8 mouse cellular contexts compared by ENCODE assay signal in genomic region chr16:87405001-87405400, GRCm38 (mm10). TPM values are rescaled to one million over a fixed set of nuclear protein-coding genes. Genes with fewer than 3 reads are reported as not detected.
DNase-seq lines count a peak whose midpoint lies in the region; ATAC-seq and TF ChIP-seq lines count a peak whose summit lies in the region.

No protein-coding gene starts in this region.

- H3K36me3 ChIP-seq in thymus, adult 2 months (ENCODE audit: control insufficient read depth, insufficient read depth, low read length): peaks cover 90% of the 10 kb centered on the region
- H3K36me3 ChIP-seq in liver, embryonic 12.5 days: peaks cover 92% of the 10 kb centered on the region
- peaks cover 85% of the 10 kb centered on the region for H3K36me3 ChIP-seq in midbrain, embryonic 14.5 days (ENCODE audit: control insufficient read depth, insufficient read depth, low read length)

- H3K4me1 ChIP-seq in thymus, adult 2 months (replicated peaks; ENCODE audit: control insufficient read depth, insufficient read depth, low read length): no peaks in the 10 kb centered on the region
- H3K4me1 ChIP-seq in liver, embryonic 12.5 days: no peaks in the 10 kb centered on the region
- no peaks in the 10 kb centered on the region for H3K4me1 ChIP-seq in midbrain, embryonic 14.5 days (ENCODE audit: control insufficient read depth, insufficient read depth, low read length)

- H3K9me3 ChIP-seq in liver, embryonic 12.5 days (replicated peaks): no peaks in the 10 kb centered on the region
- no peaks in the 10 kb centered on the region for H3K9me3 ChIP-seq in midbrain, embryonic 14.5 days (ENCODE audit: control insufficient read depth, low read length)

- 96% methylated on average over 3 of the region's 3 CpGs for WGBS in thymus, adult 2 months
- WGBS in liver, embryonic 12.5 days (ENCODE audit: insufficient replicate concordance): 77% methylated on average over 3 of the region's 3 CpGs
- 85% methylated on average over 3 of the region's 3 CpGs for WGBS in midbrain, embryonic 14.5 days

- H3K4me3 ChIP-seq in thymus, adult 2 months (ENCODE audit: control insufficient read depth, insufficient read depth, low read length): no peak overlapping the region
- no peak overlapping the region for H3K4me3 ChIP-seq in liver, embryonic 12.5 days
- no peak overlapping the region for H3K4me3 ChIP-seq in midbrain, embryonic 14.5 days (replicated peaks; ENCODE audit: low read depth, low read length)

- TF ChIP-seq POLR2A in thymus, adult 2 months (IDR thresholded peaks at IDR 0.05; ENCODE audit: control insufficient read depth, extremely low read depth, insufficient read depth, low read length, poor library complexity): no peak

- ATAC-seq in liver, embryonic 12.5 days: peak; percentile 82
- no peak for ATAC-seq in midbrain, embryonic 14.5 days (ENCODE audit: low FRiP score, low TSS enrichment)

- H3K4me2 ChIP-seq in liver, embryonic 12.5 days: no peak overlapping the region
- H3K4me2 ChIP-seq in midbrain, embryonic 14.5 days (ENCODE audit: low read length): no peak overlapping the region

- DNase-seq in thymus, adult 2 months: peak; percentile 15
- no peak for DNase-seq in thymus, postnatal 10 days (ENCODE audit: low spot score in 2 of 2)
- DNase-seq in c-Kit-negative CD71-positive TER-119-positive erythroid progenitor cells, embryonic 14.5 days (ENCODE audit: low read depth, low spot score): peak; percentile 27
- peak; percentile 12 to 15 for DNase-seq in thymus, postnatal 36 days
- no peak for DNase-seq in urinary bladder, postnatal 25 days (ENCODE audit: low spot score)
- no peak for DNase-seq in cerebellum, adult 8-10 months
- DNase-seq in midbrain, embryonic 14.5 days: no peak

- no peak overlapping the region for H3K9ac ChIP-seq in liver, embryonic 12.5 days
- H3K9ac ChIP-seq in midbrain, embryonic 14.5 days (replicated peaks; ENCODE audit: low read length): no peak overlapping the region

- TF ChIP-seq CTCF in thymus, adult 2 months (IDR thresholded peaks at IDR 0.05; ENCODE audit: borderline replicate concordance, control insufficient read depth, extremely low read depth, insufficient read depth, low read length, poor library complexity): no peak

- no peak overlapping the region for H3K27ac ChIP-seq in thymus, adult 2 months (ENCODE audit: control insufficient read depth, insufficient read depth, low read length)
- H3K27ac ChIP-seq in liver, embryonic 12.5 days: no peak overlapping the region
- H3K27ac ChIP-seq in midbrain, embryonic 14.5 days (replicated peaks; ENCODE audit: low read depth, low read length): no peak overlapping the region

- H3K27me3 ChIP-seq in thymus, adult 2 months (ENCODE audit: control insufficient read depth, insufficient read depth, low read length): no peaks in the 10 kb centered on the region
- H3K27me3 ChIP-seq in liver, embryonic 12.5 days (replicated peaks): no peaks in the 10 kb centered on the region
- H3K27me3 ChIP-seq in midbrain, embryonic 14.5 days (ENCODE audit: control insufficient read depth, insufficient read depth, low read length): no peaks in the 10 kb centered on the region

RNA-seq across cellular contexts. Expression of gene Ltn1, which starts 27.4 kb away (rescaled TPM):
- polyA plus RNA-seq in thymus, adult 2 months (2012; rRNA removed): 9.8 and 11.1 TPM in 2 replicates
- polyA plus RNA-seq in liver, embryonic 12.5 days (2016; fragmentation: Nextera tagmentation; extraction: Ambion mirVana): 19.7 and 19.8 TPM in 2 replicates
- 27.2 and 35.7 TPM in 2 replicates for polyA plus RNA-seq in midbrain, embryonic 14.5 days (2014; fragmentation: Nextera tagmentation; extraction: Ambion mirVana)

RNA-seq across cellular contexts. Expression of gene Rwdd2b, which starts 35.4 kb away (rescaled TPM):
- 9.3 and 9.5 TPM in 2 replicates for polyA plus RNA-seq in thymus, adult 2 months (2012; rRNA removed)
- 6.9 and 7.9 TPM in 2 replicates for polyA plus RNA-seq in liver, embryonic 12.5 days (2016; fragmentation: Nextera tagmentation; extraction: Ambion mirVana)
- polyA plus RNA-seq in midbrain, embryonic 14.5 days (2014; fragmentation: Nextera tagmentation; extraction: Ambion mirVana): 13.4 and 14.5 TPM in 2 replicates

RNA-seq across cellular contexts. Expression of gene Usp16, which starts 49.5 kb away (rescaled TPM):
- 17.4 and 26.8 TPM in 2 replicates for polyA plus RNA-seq in thymus, adult 2 months (2012; rRNA removed)
- 25.2 and 27.2 TPM in 2 replicates for polyA plus RNA-seq in liver, embryonic 12.5 days (2016; fragmentation: Nextera tagmentation; extraction: Ambion mirVana)
- polyA plus RNA-seq in midbrain, embryonic 14.5 days (2014; fragmentation: Nextera tagmentation; extraction: Ambion mirVana): 50.2 and 62.8 TPM in 2 replicates

RNA-seq across cellular contexts. Expression of gene N6amt1, which starts 51.0 kb away (rescaled TPM):
- 8.3 and 8.4 TPM in 2 replicates for polyA plus RNA-seq in thymus, adult 2 months (2012; rRNA removed)
- polyA plus RNA-seq in liver, embryonic 12.5 days (2016; fragmentation: Nextera tagmentation; extraction: Ambion mirVana): 10.2 and 10.3 TPM in 2 replicates
- 18.7 and 19.5 TPM in 2 replicates for polyA plus RNA-seq in midbrain, embryonic 14.5 days (2014; fragmentation: Nextera tagmentation; extraction: Ambion mirVana)

Comparison
In these comparisons a context has a peak if more than half of its experiments do, and no peak if none do; other contexts are left out.
1. DNase-seq: peak in thymus, adult 2 months (single experiment), c-Kit-negative CD71-positive TER-119-positive erythroid progenitor cells, embryonic 14.5 days (single experiment) and thymus, postnatal 36 days (2 of 2); none in thymus, postnatal 10 days (0 of 2), urinary bladder, postnatal 25 days (single experiment), cerebellum, adult 8-10 months (single experiment) and midbrain, embryonic 14.5 days (single experiment).